Mouse (Mus musculus): ENCODE data around the gene Pcna.

Pcna gene

DNA sequence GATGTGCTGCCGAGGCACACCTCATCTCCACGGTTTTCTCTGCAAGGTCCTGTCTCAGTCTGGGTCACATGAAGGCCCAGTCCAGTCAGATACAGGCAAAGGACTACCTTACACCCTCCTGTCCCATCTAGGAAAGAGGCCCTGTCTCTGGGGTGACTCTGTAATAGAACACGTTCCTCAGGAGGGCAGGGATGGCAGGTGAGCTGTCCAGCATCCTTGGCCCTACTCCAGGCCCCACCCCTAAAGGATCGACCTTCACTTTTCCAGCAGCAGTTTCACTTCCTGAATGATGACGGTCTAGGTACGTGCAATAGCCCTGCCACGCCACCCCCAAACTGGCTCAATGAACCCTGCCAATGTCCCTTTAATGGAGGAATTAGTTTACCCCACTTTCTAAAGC is 17.1 kb downstream of the Pcna start:
- DNase-seq (ENCODE audit: extremely low spot score, low read depth, low spot score) = no peak

DNA sequence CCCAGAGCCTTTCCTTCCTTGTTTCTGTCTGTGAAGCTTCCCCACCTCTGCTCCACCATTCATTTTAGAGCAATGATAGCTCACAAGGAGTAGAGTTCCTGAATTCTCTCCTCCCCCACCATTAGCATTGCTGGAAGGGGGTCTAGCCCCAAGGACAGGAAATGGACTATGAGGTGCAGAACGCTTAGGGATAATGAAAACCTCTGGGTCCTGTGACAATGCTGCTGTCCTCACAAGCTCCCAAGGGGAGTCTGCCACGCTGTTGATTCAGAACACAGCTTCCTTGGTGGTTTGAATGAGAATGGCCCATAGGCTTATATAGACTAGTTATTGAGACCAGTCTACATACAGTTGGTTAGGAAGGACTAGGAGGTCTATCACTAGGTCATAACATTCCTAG is 17.8 kb downstream of the Pcna start:
- no peak for DNase-seq (ENCODE audit: extremely low spot score, low read depth, low spot score)

DNA sequence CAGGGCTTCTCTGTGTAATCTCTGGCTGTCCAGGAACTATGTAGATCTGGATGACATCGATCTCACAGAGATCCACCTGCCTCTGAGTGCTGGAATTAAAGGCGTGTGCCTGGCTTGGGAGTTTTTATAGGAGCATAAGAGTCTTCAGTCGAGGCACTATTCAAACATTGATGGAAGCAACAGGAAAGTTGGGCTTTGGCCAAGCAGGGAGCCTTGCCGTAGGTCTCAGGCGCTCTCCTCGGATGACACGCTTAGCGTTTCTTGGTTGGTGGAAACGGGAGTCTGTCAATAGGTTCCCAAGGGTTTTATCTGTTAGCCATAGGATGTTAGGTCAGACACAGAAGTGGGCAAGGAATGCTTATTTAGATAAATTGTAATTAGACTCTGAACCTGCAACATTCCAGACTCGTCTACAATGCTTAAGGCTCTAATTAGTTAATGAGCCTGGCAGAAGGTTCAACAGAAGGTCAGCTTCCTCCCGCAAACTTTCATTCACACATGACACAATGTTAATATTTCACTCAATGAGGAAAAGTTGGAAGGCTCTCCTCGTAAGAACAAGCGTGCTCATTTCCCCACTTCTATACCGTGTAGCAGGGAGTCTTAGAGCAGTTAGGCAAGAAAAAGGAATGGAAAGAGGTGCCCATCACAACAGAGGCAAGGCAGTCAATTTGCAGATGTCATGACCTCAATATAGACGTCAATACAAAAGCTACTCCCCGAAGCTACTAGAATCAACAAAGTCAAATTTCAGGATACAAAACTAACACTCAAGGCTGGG is 18.9 kb downstream of the Pcna start:
- no peak for DNase-seq (ENCODE audit: extremely low spot score, low read depth, low spot score)

DNA sequence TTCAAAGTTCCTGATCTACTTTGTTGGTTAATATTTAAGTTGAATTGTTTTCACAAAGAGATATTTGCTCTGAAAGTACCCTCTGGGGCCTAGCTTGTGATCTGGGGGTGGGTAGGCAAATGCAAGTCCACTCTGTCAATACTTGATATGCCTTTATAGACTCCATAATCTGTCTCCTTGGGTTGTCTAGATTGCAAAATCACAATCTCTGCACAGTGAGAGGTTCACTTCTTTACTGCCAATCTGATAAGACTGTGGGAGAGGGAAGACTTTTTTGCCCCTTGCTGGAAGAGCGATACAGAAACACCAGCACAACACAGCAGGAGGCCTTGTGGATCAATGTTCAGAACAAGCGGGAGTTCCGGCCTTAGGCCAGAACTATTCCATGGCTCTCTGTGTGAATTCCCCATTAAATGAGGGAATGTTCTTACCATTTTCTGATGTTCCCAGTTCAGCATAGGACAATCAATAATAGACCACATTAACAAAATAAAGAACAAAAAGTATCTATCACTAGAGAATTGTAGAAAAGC is 20.6 kb downstream of the Pcna start:
- DNase-seq (ENCODE audit: extremely low spot score, low read depth, low spot score) = no peak

DNA sequence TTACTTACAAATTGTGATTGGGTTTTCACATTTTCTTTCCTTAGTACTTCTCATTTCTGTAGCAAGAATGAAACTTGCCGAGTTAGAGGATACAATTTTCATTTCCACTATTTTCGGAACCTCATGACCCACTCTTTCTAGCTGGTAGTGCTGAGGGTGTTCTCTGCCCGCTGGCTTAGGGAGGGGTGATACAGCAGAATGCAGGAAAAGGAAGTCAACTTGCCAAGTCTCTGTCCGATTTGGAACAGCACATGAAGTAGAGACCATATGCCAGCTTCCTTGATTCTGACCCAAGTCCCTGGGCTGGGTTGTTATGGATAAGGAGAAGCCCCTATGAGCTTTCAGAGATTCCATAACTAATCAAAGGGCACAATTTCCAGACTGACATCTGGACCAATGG is 28.8 kb downstream of the Pcna start:
- DNase-seq (ENCODE audit: extremely low spot score, low read depth, low spot score) = no peak

DNA sequence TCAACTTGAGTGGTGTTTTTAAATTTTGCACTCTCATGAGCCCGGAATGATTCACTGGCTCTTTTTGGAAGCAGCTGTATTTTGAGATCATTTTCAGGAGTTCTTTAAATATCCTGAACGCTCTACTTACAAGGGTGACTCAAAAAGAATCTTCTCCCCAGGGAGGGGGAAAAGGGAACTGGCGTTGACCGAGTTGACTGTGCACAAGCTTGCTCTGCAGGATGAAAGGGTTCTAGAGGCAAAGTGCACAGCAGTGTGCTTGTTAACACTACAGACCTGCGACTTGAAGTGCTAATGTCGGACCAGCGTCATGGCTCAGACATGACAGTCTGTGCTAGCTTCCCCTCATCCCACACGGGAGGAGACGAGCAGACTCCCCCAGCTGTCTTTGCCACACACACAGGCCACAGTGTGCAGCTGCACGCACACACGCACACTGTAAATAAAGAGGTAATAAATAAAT is 31.5 kb downstream of the Pcna start:
- no peak for DNase-seq (ENCODE audit: extremely low spot score, low read depth, low spot score)

DNA sequence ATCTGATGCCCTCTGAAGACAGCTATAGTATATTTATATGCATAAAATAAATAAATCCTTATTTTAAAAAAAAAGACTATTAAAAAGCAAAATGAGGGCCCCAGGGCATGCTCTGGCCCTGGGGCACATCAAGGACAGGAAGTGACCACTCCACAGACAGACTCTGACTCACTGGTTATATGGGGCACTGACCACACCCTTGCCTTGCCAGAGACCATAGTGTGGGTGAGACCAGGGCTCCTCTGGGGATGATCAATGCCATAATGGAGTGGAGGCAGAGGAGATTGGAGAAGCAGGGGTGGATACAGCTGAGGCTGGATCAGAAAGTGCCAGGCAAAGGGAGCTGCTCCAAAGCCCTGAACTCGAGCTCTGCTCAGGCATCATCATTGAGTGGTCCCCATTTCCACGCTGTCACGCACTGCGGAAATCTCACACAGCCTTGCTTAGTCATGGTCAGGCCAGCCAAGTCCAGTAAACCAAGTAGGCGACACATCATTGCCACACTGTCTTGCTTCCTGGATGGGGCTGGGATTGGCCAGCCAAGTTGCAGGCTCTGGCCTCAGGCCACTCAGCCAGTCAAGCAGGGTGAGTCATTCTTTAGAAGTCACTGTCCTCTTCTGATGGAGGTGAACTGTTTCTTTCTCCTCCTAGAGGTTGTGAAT is 41.0 kb downstream of the Pcna start:
- no peak for DNase-seq (ENCODE audit: extremely low spot score, low read depth, low spot score)

DNA sequence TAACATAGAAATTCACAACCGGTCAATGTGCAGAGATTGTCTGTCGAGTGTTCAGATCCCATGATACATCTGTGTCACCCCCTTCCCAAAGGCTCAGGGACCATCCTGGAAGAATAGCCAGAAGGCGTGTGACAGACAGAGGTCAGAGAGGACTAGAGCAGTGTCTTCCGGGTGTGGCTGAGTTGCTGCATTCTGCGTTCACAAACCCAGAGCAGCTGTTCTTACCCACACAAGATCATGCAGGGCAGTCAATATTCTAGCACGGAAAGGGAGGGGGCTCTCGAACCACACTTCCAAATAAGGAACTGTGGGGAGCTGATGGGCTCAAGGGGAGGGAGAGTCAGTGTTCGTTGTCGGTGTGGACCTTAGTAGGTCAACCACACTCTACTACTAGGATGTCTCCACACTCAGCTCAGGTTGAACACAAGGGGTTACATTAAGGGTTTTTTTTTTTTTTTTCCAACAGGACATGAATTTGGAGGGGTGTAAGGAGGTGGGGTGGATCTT is 42.3 kb downstream of the Pcna start:
- no peak for DNase-seq (ENCODE audit: extremely low spot score, low read depth, low spot score)

DNA sequence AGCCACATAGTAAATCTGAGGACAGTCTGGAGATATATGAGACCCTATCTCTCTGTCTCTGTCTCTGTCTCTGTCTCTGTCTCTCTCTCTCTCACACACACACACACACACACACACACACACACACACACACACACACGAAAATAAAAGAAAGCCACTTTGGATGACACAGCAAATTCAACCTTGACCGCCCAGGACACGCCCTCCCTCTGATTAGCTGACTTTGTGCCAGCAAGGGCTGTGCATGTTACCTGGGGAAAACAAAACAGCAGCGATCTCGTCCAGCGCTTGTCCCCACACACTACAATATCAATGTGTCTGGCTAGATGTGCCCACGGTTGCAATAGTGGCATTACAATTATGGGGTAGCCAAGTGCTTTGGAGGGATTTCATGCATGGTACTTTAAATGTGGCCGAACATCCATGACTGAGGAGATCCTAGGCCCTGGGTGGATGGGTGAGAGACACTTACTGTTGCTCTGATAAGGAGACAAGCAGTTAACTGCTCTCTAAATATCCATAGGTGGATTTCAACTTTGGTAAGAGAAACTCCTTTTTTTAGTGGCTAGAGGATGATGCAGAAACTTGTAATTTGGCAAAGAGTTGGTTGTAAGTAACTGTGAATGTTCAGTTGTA is 44.8 kb downstream of the Pcna start:
- DNase-seq (ENCODE audit: extremely low spot score, low read depth, low spot score) = no peak

DNA sequence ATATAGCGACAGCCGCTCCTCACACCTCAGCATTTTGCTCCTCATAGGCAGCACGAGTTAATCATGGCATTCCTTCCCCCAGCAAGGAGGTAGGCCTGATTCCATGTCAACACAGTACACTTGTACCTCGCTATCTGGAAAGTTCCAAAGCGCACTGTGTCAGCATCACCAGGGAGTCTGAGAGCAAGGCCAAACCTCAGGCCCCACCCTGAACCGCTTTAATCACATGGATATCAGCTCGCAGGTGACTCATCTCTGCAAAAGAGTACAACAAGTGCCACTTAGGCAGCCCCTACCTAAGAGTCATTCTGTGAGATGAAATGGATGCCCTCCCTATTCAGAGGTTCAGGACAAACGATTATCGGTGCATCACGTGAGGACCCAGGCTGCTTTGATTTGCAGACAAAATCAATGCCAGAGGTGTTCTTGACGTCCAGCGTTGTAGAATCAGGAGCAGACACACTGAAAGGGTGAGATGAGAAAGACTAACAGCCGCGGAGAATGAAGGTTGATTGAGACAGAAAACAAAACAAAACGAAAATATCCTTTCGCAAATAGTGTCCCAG is 46.7 kb downstream of the Pcna start:
- DNase-seq (ENCODE audit: extremely low spot score, low read depth, low spot score) = no peak

DNA sequence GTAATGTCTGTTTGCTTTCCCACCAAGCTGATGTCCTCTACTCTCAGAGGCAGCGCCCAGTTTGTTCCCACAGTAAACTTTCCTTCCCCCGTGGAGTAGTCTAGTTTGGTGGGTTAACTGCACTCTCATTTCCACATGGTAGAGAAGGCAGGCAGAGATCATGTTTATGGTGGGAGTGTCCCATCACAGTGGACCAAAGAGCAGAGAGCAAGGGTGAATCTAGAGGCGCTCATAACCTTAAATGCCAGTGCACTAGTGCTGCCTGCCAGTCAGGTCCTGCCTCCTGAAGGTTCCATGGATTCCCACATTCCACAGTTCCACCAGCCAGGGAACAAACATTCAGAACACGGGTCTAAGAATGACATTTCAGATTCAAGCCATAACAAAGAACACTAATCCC is 47.6 kb downstream of the Pcna start:
- no peak for DNase-seq (ENCODE audit: extremely low spot score, low read depth, low spot score)

DNA sequence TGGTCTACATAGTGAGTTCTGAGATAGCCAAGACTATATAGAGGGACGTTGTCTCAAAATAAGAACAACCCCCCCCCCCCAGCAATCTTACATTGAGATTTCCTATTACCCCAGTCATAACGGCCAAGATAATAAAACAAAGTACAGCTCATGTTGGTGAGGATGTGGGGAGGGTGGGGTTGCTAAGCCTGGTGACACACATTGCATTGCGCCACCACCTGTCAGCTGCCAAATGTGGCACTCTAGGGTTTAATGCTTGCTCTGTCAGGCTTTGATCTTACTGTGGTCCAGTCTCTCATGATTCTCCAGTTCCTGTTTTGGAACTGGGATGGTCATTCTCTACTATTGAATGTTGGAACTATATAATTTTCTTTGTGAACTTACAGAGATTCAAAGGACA is 49.3 kb downstream of the Pcna start:
- DNase-seq (ENCODE audit: extremely low spot score, low read depth, low spot score) = no peak

DNA sequence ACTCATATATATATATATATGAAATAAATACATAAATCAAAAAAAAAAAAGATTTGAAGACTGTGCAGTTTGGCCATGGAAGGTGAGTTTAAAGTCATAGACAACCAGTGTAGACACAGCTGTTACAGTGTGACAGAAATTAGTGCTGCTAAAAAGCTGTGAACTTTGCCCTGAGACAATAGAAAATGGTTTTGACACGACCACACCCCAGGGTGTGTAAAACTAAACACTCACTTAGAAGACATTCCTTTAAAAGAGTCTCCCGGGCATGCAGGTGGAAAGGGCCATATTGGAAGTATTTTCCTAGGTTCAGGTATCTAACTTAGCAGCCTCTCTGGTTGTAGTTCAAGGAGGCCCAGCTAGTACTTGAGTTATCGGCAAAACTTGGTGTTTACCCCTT is 49.9 kb downstream of the Pcna start:
- no peak for DNase-seq (ENCODE audit: extremely low spot score, low read depth, low spot score)

Data from hindlimb bud, embryonic 11.5 days (tissue).